ENCODE assay signal across 24 mouse cellular contexts in the genomic region with DNA sequence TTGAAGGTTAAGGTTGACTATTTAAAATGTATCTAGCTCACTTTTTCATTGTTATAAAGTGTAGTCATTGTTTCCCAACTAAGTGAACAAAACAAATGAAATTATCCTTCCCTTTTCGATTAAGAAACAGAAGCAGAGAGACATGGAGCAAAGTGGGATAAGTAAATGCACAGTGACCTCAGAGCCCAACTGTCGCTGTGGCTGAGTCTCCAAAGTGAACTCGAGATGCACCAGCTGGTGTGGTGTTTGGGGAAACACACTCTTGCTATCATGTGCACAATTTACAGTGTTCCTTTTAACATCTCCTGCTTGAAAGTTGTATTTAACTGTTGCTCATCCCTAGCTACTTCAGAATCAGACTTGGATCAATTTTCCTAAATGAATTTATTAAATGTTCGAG. TPM values are rescaled to one million over a fixed set of nuclear protein-coding genes. Genes with fewer than 3 reads are reported as not detected.
"Had no signal": no experiment of that assay in that cellular context is flagged by ENCODE, and none has a peak within 500 bp of the region (broad histone marks: within the 10 kb centered on the region; RNA-seq: fewer than 3 reads in every experiment).

No protein-coding gene starts in this region.

- H3K4me3 ChIP-seq: gastrocnemius, adult 2 months; heart, embryonic 10.5 days; heart, embryonic 12.5 days; hindbrain, embryonic 10.5 days; hindbrain, embryonic 12.5 days; intestine, embryonic 15.5 days; layer of hippocampus, adult 2 months; left cerebral cortex, adult 2 months; limb, embryonic 10.5 days; limb, embryonic 12.5 days had no signal

- H3K36me3 ChIP-seq: heart, embryonic 10.5 days; heart, embryonic 12.5 days; hindbrain, embryonic 10.5 days; hindbrain, embryonic 12.5 days; intestine, embryonic 15.5 days; limb, embryonic 10.5 days; limb, embryonic 12.5 days had no signal

- H3K9ac ChIP-seq: heart, embryonic 12.5 days; hindbrain, embryonic 12.5 days; hindbrain, embryonic 14.5 days; intestine, embryonic 15.5 days; limb, embryonic 12.5 days had no signal

- H3K4me1 ChIP-seq: heart, embryonic 10.5 days; heart, embryonic 12.5 days; hindbrain, embryonic 10.5 days; hindbrain, embryonic 12.5 days; intestine, embryonic 15.5 days; limb, embryonic 10.5 days; limb, embryonic 12.5 days had no signal

- H3K27me3 ChIP-seq: heart, embryonic 12.5 days; hindbrain, embryonic 12.5 days; intestine, embryonic 15.5 days; limb, embryonic 12.5 days had no signal

- DNase-seq: gastrocnemius, adult 2 months; gastrocnemius, postnatal 10 days; gastrocnemius, postnatal 25 days; heart, adult 18-20 months; heart, postnatal 10 days; heart, postnatal 4 days; kidney, adult 2 months; kidney, adult 9 months; kidney, postnatal 14 days; kidney, postnatal 36 days; liver had no signal

- H3K27ac ChIP-seq: gastrocnemius, adult 2 months; heart, embryonic 10.5 days; hindbrain, embryonic 10.5 days; hindbrain, embryonic 12.5 days; hindbrain, embryonic 14.5 days; intestine, embryonic 15.5 days; layer of hippocampus, adult 2 months; left cerebral cortex, adult 2 months; limb, embryonic 10.5 days; limb, embryonic 12.5 days had no signal

- ATAC-seq: hindbrain, embryonic 16.5 days; inflammation-experienced regulatory T-cells, adult 6 months; intestine, embryonic 15.5 days; intestine, postnatal 0 days had no signal

- H3K9me3 ChIP-seq: heart, embryonic 10.5 days; heart, embryonic 12.5 days; hindbrain, embryonic 12.5 days; intestine, embryonic 15.5 days; limb, embryonic 10.5 days; limb, embryonic 12.5 days had no signal

- H3K4me2 ChIP-seq: heart, embryonic 12.5 days; hindbrain, embryonic 12.5 days; hindbrain, embryonic 14.5 days; intestine, embryonic 15.5 days; limb, embryonic 12.5 days had no signal

RNA-seq across cellular contexts. Expression of gene Col5a2, which starts 47.4 kb away (rescaled TPM):
- polyA plus RNA-seq: inflammation-experienced regulatory T-cells, adult 6 months had no signal
